Mouse (Mus musculus) hindbrain, embryonic 16.5 days (tissue): Measurements from ENCODE around the gene Prss44. TPM values are rescaled to one million over a fixed set of nuclear protein-coding genes. Genes with fewer than 3 reads are reported as not detected.

Experiments
- ATAC-seq: fragments of 200-750 bp; cut with Nextera tagmentation; 2 replicates; pipeline ENCODE4 v1.8.0; 2017; ENCODE audit warnings: moderate TSS enrichment, moderate library complexity
- H3K27ac ChIP-seq: fragments of 300-500 bp; sonication (generic); 2 replicates; pipeline ENCODE4 v1.5.1; 2014; ENCODE audit warnings: low read depth, mild to moderate bottlenecking, control low read depth, low read length, moderate library complexity
- H3K27me3 ChIP-seq: fragments of 300-500 bp; sonication (generic); replicated peaks from 2 replicates; pipeline ENCODE4 v1.6.1; 2014; ENCODE audit warnings: low read length; ENCODE audit not compliant: control insufficient read depth, insufficient read depth
- H3K36me3 ChIP-seq: fragments of 300-500 bp; sonication (generic); 2 replicates; pipeline ENCODE4 v1.6.1; 2014; ENCODE audit warnings: mild to moderate bottlenecking, low read length, moderate library complexity, mixed read lengths; ENCODE audit not compliant: control insufficient read depth, insufficient read depth
- H3K4me1 ChIP-seq: fragments of 300-500 bp; sonication (generic); 2 replicates; pipeline ENCODE4 v1.6.1; 2014; ENCODE audit warnings: low read depth, low read length; ENCODE audit not compliant: control insufficient read depth, insufficient read depth
- H3K4me2 ChIP-seq: fragments of 300-500 bp; sonication (generic); 2 replicates; pipeline ENCODE4 v1.6.1; 2014; ENCODE audit warnings: mild to moderate bottlenecking, low read length, control low read depth, moderate library complexity
- H3K4me3 ChIP-seq: fragments of 300-500 bp; sonication (generic); 2 replicates; pipeline ENCODE4 v1.5.1; 2014; ENCODE audit warnings: mild to moderate bottlenecking, low read length, control low read depth, moderate library complexity
- H3K9ac ChIP-seq: fragments of 300-500 bp; sonication (generic); 2 replicates; pipeline ENCODE4 v1.6.1; 2014; ENCODE audit warnings: low read depth, mild to moderate bottlenecking, control low read depth, low read length, moderate library complexity
- H3K9me3 ChIP-seq: fragments of 300-500 bp; sonication (generic); 2 replicates; pipeline ENCODE4 v1.6.1; 2014; ENCODE audit warnings: mild to moderate bottlenecking, low read length, moderate library complexity; ENCODE audit not compliant: control insufficient read depth
- WGBS: fragments of 180-500 bp; shearing (Covaris S2); extraction: QIAGEN DNeasy Blood & Tissue Kit; methylation state at CpG from one replicate; pipeline ENCODE4 v1.1.7; 2014; 5-methylcytosine and 5-hydroxymethylcytosine counted together
- polyA plus RNA-seq: library from polyadenylated mRNA; unstranded; fragments of >200 nt; fragmentation: Nextera tagmentation; extraction: Ambion mirVana; gene quantifications from 2 replicates; pipeline ENCODE4 v1.2.1, GENCODE M21; 2015

The Prss44 gene
- polyA plus RNA-seq, 1 experiment from 2014 or later: not detected

GRCm38 (mm10) chr9:110781731-110782130, 32.1 kb upstream of the Prss44 start:
- peak overlapping the region; percentile 59 for H3K4me3 ChIP-seq
- peaks cover 5% of the 10 kb centered on the region; the same call in 1 of the 2 replicates for H3K4me1 ChIP-seq
- no peaks in the 10 kb centered on the region for H3K9me3 ChIP-seq
- H3K4me2 ChIP-seq: peak overlapping the region; percentile 62
- WGBS: 1% methylated on average over 23 of the region's 23 CpGs
- peak overlapping the region; percentile 88 for H3K27ac ChIP-seq
- ATAC-seq: peak; percentile 80
- no peaks in the 10 kb centered on the region for H3K27me3 ChIP-seq
- H3K36me3 ChIP-seq: no peaks in the 10 kb centered on the region
- H3K9ac ChIP-seq: peak overlapping the region; percentile 84

- Histone ChIP-seq H3K27ac (no peak overlapping the region), H3K9ac (no peak overlapping the region), H3K9me3 (no peaks in the 10 kb centered on the region), H3K36me3 (no peaks in the 10 kb centered on the region), H3K27me3 (no peaks in the 10 kb centered on the region), H3K4me3 (no peak overlapping the region), H3K4me1 (peaks cover 5% of the 10 kb centered on the region; the same call in 1 of the 2 replicates), H3K4me2 (no peak overlapping the region)
- WGBS: 34% methylated on average over 1 of the region's 1 CpGs
- no peak for ATAC-seq
Measured at GRCm38 (mm10) chr9:110783611-110784010, 30.2 kb upstream of the Prss44 start.

GRCm38 (mm10) chr9:110788169-110788568, 25.6 kb upstream of the Prss44 start:
- Histone ChIP-seq H3K4me1 (no peaks in the 10 kb centered on the region), H3K27ac (no peak overlapping the region), H3K4me2 (no peak overlapping the region), H3K9ac (no peak overlapping the region), H3K36me3 (no peaks in the 10 kb centered on the region), H3K4me3 (no peak overlapping the region), H3K27me3 (no peaks in the 10 kb centered on the region), H3K9me3 (no peaks in the 10 kb centered on the region)
- 91% methylated on average over 3 of the region's 3 CpGs for WGBS
- ATAC-seq: no peak

- no peaks in the 10 kb centered on the region for H3K36me3 ChIP-seq
- no peak overlapping the region for H3K4me3 ChIP-seq
- H3K9ac ChIP-seq: no peak overlapping the region
- no peaks in the 10 kb centered on the region for H3K9me3 ChIP-seq
- H3K4me1 ChIP-seq: no peaks in the 10 kb centered on the region
- H3K27ac ChIP-seq: no peak overlapping the region
- H3K27me3 ChIP-seq: no peaks in the 10 kb centered on the region
- no peak overlapping the region for H3K4me2 ChIP-seq
- no peak for ATAC-seq
- WGBS: 72% methylated on average over 4 of the region's 4 CpGs
Measured at GRCm38 (mm10) chr9:110790462-110790861, 23.3 kb upstream of the Prss44 start.

- Histone ChIP-seq H3K27ac (no peak overlapping the region), H3K4me2 (no peak overlapping the region), H3K27me3 (no peaks in the 10 kb centered on the region), H3K36me3 (no peaks in the 10 kb centered on the region), H3K9me3 (no peaks in the 10 kb centered on the region), H3K9ac (no peak overlapping the region), H3K4me1 (no peaks in the 10 kb centered on the region), H3K4me3 (no peak overlapping the region)
- 83% methylated on average over 10 of the region's 10 CpGs for WGBS
- ATAC-seq: no peak
Measured at GRCm38 (mm10) chr9:110797013-110797412, 16.8 kb upstream of the Prss44 start.

- Histone ChIP-seq H3K36me3 (no peaks in the 10 kb centered on the region), H3K27me3 (no peaks in the 10 kb centered on the region), H3K4me2 (no peak within 1 kb of the TSS), H3K9me3 (no peaks in the 10 kb centered on the region), H3K9ac (no peak within 1 kb of the TSS), H3K4me3 (no peak within 1 kb of the TSS), H3K27ac (no peak within 1 kb of the TSS), H3K4me1 (no peaks in the 10 kb centered on the region)
- ATAC-seq: no peak
- 96% methylated on average over 14 of the region's 14 CpGs for WGBS
Measured at GRCm38 (mm10) chr9:110797866-110798265, 15.9 kb upstream of the Prss44 start, which contains the start of gene Prss42. Gene Prss42 (plus strand): TSS chr9:110798166.

- Histone ChIP-seq H3K36me3 (no peaks in the 10 kb centered on the region), H3K27me3 (no peaks in the 10 kb centered on the region), H3K4me3 (no peak overlapping the region), H3K9me3 (no peaks in the 10 kb centered on the region), H3K27ac (no peak overlapping the region), H3K9ac (no peak overlapping the region), H3K4me2 (no peak overlapping the region), H3K4me1 (no peaks in the 10 kb centered on the region)
- ATAC-seq: no peak
- 87% methylated on average over 8 of the region's 8 CpGs for WGBS
Measured at GRCm38 (mm10) chr9:110800834-110801479, 12.8 kb upstream of the Prss44 start.

GRCm38 (mm10) chr9:110803294-110803693, 10.5 kb upstream of the Prss44 start:
- 74% methylated on average over 4 of the region's 4 CpGs for WGBS
- H3K27me3 ChIP-seq: no peaks in the 10 kb centered on the region
- ATAC-seq: no peak

GRCm38 (mm10) chr9:110810051-110810450, 3.7 kb upstream of the Prss44 start:
- Histone ChIP-seq H3K4me1 (no peaks in the 10 kb centered on the region), H3K36me3 (no peaks in the 10 kb centered on the region)
- WGBS: 91% methylated on average over 4 of the region's 4 CpGs

More at GRCm38 (mm10) chr9:110803294-110803693, 10.5 kb upstream of the Prss44 start:
- Histone ChIP-seq H3K9me3 (no peaks in the 10 kb centered on the region), H3K4me3 (no peak overlapping the region), H3K4me1 (no peaks in the 10 kb centered on the region), H3K36me3 (no peaks in the 10 kb centered on the region), H3K9ac (no peak overlapping the region), H3K27ac (no peak overlapping the region), H3K4me2 (no peak overlapping the region)

More at GRCm38 (mm10) chr9:110810051-110810450, 3.7 kb upstream of the Prss44 start:
- Histone ChIP-seq H3K4me2 (no peak overlapping the region), H3K27me3 (no peaks in the 10 kb centered on the region), H3K27ac (no peak overlapping the region), H3K9ac (no peak overlapping the region), H3K9me3 (no peaks in the 10 kb centered on the region), H3K4me3 (no peak overlapping the region)
- no peak for ATAC-seq
